Mouse (Mus musculus) embryonic facial prominence, embryonic 10.5 days (tissue): ENCODE data around the gene Olfr1338. TPM values are rescaled to one million over a fixed set of nuclear protein-coding genes. Genes with fewer than 3 reads are reported as not detected.

Source experiments
- polyA plus RNA-seq: library from polyadenylated mRNA; unstranded; fragments of >200 nt; fragmentation: Nextera tagmentation; extraction: Ambion mirVana; gene quantifications from 2 replicates; pipeline ENCODE4 v1.2.1, GENCODE M21; 2016

Gene Olfr1338
- polyA plus RNA-seq, 1 experiment from 2014 or later, result not detected

Other genes with a start within 250 kb of the Olfr1338 start
- gene 2610528J11Rik, start 231.7 kb downstream of the Olfr1338 start, polyA plus RNA-seq, result 3.9 TPM in 2 replicates
- gene Tmem125, start 214.7 kb downstream of the Olfr1338 start, polyA plus RNA-seq, result 0.79 and 1.1 TPM in 2 replicates
- 0.39 and 0.49 TPM in 2 replicates for gene Cfap57, start 138.0 kb downstream of the Olfr1338 start, polyA plus RNA-seq
- 191 and 209 TPM in 2 replicates for gene Ebna1bp2, start 137.9 kb downstream of the Olfr1338 start, polyA plus RNA-seq
- not detected in 2 replicates for gene Olfr62, start 99.8 kb downstream of the Olfr1338 start, polyA plus RNA-seq
- 0.06 TPM in 1 of 2 replicates, not detected in the other for gene Olfr1342, start 66.0 kb downstream of the Olfr1338 start, polyA plus RNA-seq
- gene Olfr1341, start 55.2 kb downstream of the Olfr1338 start, polyA plus RNA-seq, result 0.04 TPM in 1 of 2 replicates, not detected in the other
- gene Olfr1340, start 38.6 kb downstream of the Olfr1338 start, polyA plus RNA-seq, result not detected in 2 replicates
- gene Olfr1339, start 26.6 kb downstream of the Olfr1338 start, polyA plus RNA-seq, result not detected in 2 replicates
- gene Olfr1337, start 23.8 kb upstream of the Olfr1338 start, polyA plus RNA-seq, result not detected in 2 replicates
- not detected in 2 replicates for gene Olfr1335, start 51.2 kb upstream of the Olfr1338 start, polyA plus RNA-seq
- gene Olfr1333, start 77.5 kb upstream of the Olfr1338 start, polyA plus RNA-seq, result not detected in 2 replicates
- not detected in 2 replicates for gene Olfr1331, start 105.9 kb upstream of the Olfr1338 start, polyA plus RNA-seq
- gene Olfr1330, start 129.9 kb upstream of the Olfr1338 start, polyA plus RNA-seq, result not detected in 2 replicates
- not detected in 2 replicates for gene Olfr1329, start 158.7 kb upstream of the Olfr1338 start, polyA plus RNA-seq
- not detected in 2 replicates for gene Olfr1328, start 179.9 kb upstream of the Olfr1338 start, polyA plus RNA-seq
- gene Lao1, start 202.8 kb upstream of the Olfr1338 start, polyA plus RNA-seq, result not detected in 2 replicates